Mouse (Mus musculus) inflammation-experienced regulatory T-cells, adult 16 weeks (primary cell): ENCODE results near the gene Cstf2. TPM values are rescaled to one million over a fixed set of nuclear protein-coding genes. Genes with fewer than 3 reads are reported as not detected.

Experiments used
- polyA plus RNA-seq: library from polyadenylated mRNA; unstranded; fragments of 100-300 nt; shearing (Covaris generic); gene quantifications from one replicate; pipeline ENCODE4 v1.2.1, GENCODE M21; 2017

Gene Cstf2
- polyA plus RNA-seq: 56.8 TPM

DNA sequence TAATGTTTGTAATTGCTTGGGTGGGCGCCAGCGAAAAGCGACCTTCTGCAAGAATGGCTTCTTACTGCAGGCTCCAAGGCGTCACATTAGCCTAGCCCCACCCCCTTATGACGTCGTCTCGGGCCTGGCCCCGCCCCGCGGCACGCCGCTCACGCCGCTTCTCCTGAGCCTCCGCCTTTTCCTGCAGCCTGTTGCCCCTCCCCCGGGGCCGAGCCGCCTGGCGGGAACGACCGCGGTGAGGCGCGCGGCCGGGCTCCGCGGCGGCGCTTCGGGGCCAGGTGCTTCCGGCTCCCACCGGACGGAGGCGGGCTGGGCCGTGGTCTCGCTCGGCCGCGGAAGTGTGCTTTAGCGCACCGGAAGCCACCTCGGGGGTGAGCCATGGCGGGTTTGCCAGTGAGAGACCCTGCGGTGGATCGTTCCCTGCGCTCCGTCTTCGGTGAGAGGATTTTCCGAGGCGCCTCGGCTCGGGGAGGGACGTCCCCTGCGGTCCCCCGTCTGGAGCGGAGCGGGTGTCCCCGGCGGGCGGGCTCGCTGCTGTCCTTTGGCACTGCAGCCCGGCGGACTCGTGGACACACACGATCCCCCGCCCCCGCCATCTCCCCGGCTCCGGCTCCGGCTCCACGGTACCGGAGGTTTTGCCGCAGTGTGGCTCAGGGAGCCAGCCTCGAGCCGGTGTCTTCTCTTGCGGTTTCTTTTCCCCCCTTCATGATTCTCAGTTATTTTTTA, at the start of gene Cstf2:
TSS of gene Cstf2 (plus strand) at position 201 of the 726 bp plus-strand sequence.

Other genes starting within 250 kb of the Cstf2 start
- not detected for gene Tnmd, start 208.2 kb upstream of the Cstf2 start, polyA plus RNA-seq
- gene Tspan6, start 160.8 kb upstream of the Cstf2 start, polyA plus RNA-seq: 6.9 TPM
- gene Srpx2, start 150.8 kb upstream of the Cstf2 start, polyA plus RNA-seq: not detected
- gene Sytl4, start 77.4 kb upstream of the Cstf2 start, polyA plus RNA-seq: 0.78 TPM
- 2.7 TPM for gene Xkrx, start 102.9 kb downstream of the Cstf2 start, polyA plus RNA-seq
- not detected for gene Arl13a, start 128.3 kb downstream of the Cstf2 start, polyA plus RNA-seq
- 1.8 TPM for gene Nox1, start 162.8 kb downstream of the Cstf2 start, polyA plus RNA-seq
- gene Trmt2b, start 217.8 kb downstream of the Cstf2 start, polyA plus RNA-seq: 35.9 TPM
- gene Tmem35a, start 236.0 kb downstream of the Cstf2 start, polyA plus RNA-seq: not detected
- 3.8 TPM for gene Cenpi, start 248.9 kb downstream of the Cstf2 start, polyA plus RNA-seq